Mouse (Mus musculus) liver, embryonic 15.5 days (tissue): ENCODE measurements around the gene Lrig2. TPM values are rescaled to one million over a fixed set of nuclear protein-coding genes. Genes with fewer than 3 reads are reported as not detected.
A peak's percentile ranks its signal among the peaks of the same experiment; 100 is the strongest.
"Not testable (repeated sequence)": the region's sequence is repeated elsewhere in the genome, so short reads cannot be mapped to it uniquely, and the experiment has no call there.

Experiments
- ATAC-seq: fragments of 200-750 bp; cut with Nextera tagmentation; 2 replicates; pipeline ENCODE4 v1.8.0; 2017; ENCODE audit warnings: moderate number of reproducible peaks, mild to moderate bottlenecking, moderate library complexity; ENCODE audit not compliant: insufficient read depth
- H3K27ac ChIP-seq: fragments of 300-500 bp; sonication (generic); replicated peaks from 2 replicates; pipeline ENCODE4 v1.5.1; 2015; ENCODE audit warnings: mild to moderate bottlenecking, inconsistent platforms
- H3K27me3 ChIP-seq: fragments of 300-500 bp; sonication (generic); 2 replicates; pipeline ENCODE4 v1.6.1; 2015; ENCODE audit warnings: mild to moderate bottlenecking, inconsistent platforms
- H3K36me3 ChIP-seq: fragments of 300-500 bp; sonication (generic); replicated peaks from 2 replicates; pipeline ENCODE4 v1.6.1; 2015; ENCODE audit warnings: moderate library complexity, mild to moderate bottlenecking, inconsistent platforms
- H3K4me1 ChIP-seq: fragments of 300-500 bp; sonication (generic); replicated peaks from 2 replicates; pipeline ENCODE4 v1.6.1; 2015; ENCODE audit warnings: inconsistent platforms
- H3K4me2 ChIP-seq: fragments of 300-500 bp; sonication (generic); 2 replicates; pipeline ENCODE4 v1.6.1; 2015; ENCODE audit warnings: moderate library complexity, mild to moderate bottlenecking, inconsistent platforms
- H3K4me3 ChIP-seq: fragments of 300-500 bp; sonication (generic); replicated peaks from 2 replicates; pipeline ENCODE4 v1.5.1; 2015; ENCODE audit warnings: mild to moderate bottlenecking, inconsistent platforms
- H3K9ac ChIP-seq: fragments of 300-500 bp; sonication (generic); 2 replicates; pipeline ENCODE4 v1.6.1; 2015; ENCODE audit warnings: moderate library complexity, mild to moderate bottlenecking, inconsistent platforms
- H3K9me3 ChIP-seq: fragments of 300-500 bp; sonication (generic); replicated peaks from 2 replicates; pipeline ENCODE4 v1.6.1; 2016; ENCODE audit warnings: inconsistent platforms
- WGBS: fragments of 180-500 bp; shearing (Covaris S2); methylation state at CpG from one replicate; pipeline ENCODE4 v1.1.7; 2015; ENCODE audit warnings: mixed read lengths; ENCODE audit not compliant: insufficient replicate concordance; 5-methylcytosine and 5-hydroxymethylcytosine counted together
- polyA plus RNA-seq: library from polyadenylated mRNA; unstranded; fragments of >200 nt; fragmentation: Nextera tagmentation; extraction: Ambion mirVana; gene quantifications from 2 replicates; pipeline ENCODE4 v1.2.1, GENCODE M21; 2015

The Lrig2 gene
- polyA plus RNA-seq, 1 experiment from 2014 or later = 3.7 TPM

GRCm38 (mm10) chr3:104431848-104432159, 79.9 kb downstream of the Lrig2 start:
- no peak overlapping the region for H3K9ac ChIP-seq
- H3K27ac ChIP-seq = no peak overlapping the region
- no peaks in the 10 kb centered on the region for H3K9me3 ChIP-seq
- peaks cover 6% of the 10 kb centered on the region; the same call in 1 of the 2 replicates for H3K4me1 ChIP-seq
- no peaks in the 10 kb centered on the region for H3K27me3 ChIP-seq
- WGBS = 35% methylated on average over 10 of the region's 10 CpGs
- H3K4me3 ChIP-seq = no peak overlapping the region
- ATAC-seq = no peak
- no peaks in the 10 kb centered on the region for H3K36me3 ChIP-seq
- peak overlapping the region; percentile 23 for H3K4me2 ChIP-seq

- Histone ChIP-seq H3K4me3 (no peak overlapping the region), H3K4me1 (peaks cover 6% of the 10 kb centered on the region; the same call in 1 of the 2 replicates), H3K9ac (no peak overlapping the region), H3K27me3 (no peaks in the 10 kb centered on the region), H3K36me3 (no peaks in the 10 kb centered on the region), H3K9me3 (no peaks in the 10 kb centered on the region), H3K4me2 (no peak overlapping the region), H3K27ac (no peak overlapping the region)
- no peak; the same call in 1 of the 2 replicates for ATAC-seq
- WGBS = 12% methylated on average over 13 of the region's 14 CpGs
Observed at GRCm38 (mm10) chr3:104431156-104431847, 80.4 kb downstream of the Lrig2 start.

GRCm38 (mm10) chr3:104427354-104427753, 84.4 kb downstream of the Lrig2 start:
- not testable (repeated sequence) for H3K4me3 ChIP-seq, H3K9ac ChIP-seq, H3K27ac ChIP-seq, H3K27me3 ChIP-seq, H3K4me2 ChIP-seq, H3K36me3 ChIP-seq, H3K9me3 ChIP-seq, ATAC-seq
- H3K4me1 ChIP-seq = 0 out of 2 replicates have a peak, but pooled peaks cover 11% of the 10 kb centered on the region
- 81% methylated on average over 2 of the region's 2 CpGs for WGBS

- Histone ChIP-seq H3K9ac (no peak overlapping the region), H3K4me2 (no peak overlapping the region), H3K4me1 (peaks cover 17% of the 10 kb centered on the region; the same call in 1 of the 2 replicates), H3K9me3 (no peaks in the 10 kb centered on the region), H3K36me3 (no peaks in the 10 kb centered on the region), H3K27me3 (no peaks in the 10 kb centered on the region), H3K27ac (0 out of 2 replicates have a peak overlapping the region, but pooled peaks have one; percentile 14), H3K4me3 (no peak overlapping the region)
- 65% methylated on average over 7 of the region's 7 CpGs for WGBS
- peak; percentile 72; the same call in 1 of the 2 replicates for ATAC-seq
Observed at GRCm38 (mm10) chr3:104424346-104424745, 87.4 kb downstream of the Lrig2 start.

DNA sequence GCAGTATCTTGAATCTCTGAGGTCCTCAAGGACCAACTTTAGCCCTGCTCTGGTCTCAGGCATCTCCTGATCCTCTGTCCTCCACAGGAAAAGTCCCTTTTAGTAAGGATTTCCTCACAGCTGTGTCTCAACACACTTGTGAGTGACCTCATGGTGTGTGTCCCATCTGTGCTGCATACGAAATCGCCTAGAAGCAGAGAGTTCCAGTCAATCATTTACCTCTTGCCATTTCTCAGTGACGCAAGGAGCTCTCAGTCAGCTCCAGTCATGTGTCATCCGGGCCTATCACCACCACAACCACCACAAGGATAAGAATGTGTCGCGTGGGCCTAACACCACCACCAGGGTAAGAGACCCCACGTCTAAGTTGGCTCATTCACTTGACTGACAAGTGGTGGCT, 90.8 kb downstream of the Lrig2 start:
- Histone ChIP-seq H3K4me3 (no peak overlapping the region), H3K9me3 (no peaks in the 10 kb centered on the region), H3K36me3 (no peaks in the 10 kb centered on the region), H3K27ac (no peak overlapping the region), H3K27me3 (no peaks in the 10 kb centered on the region), H3K4me2 (no peak overlapping the region), H3K9ac (no peak overlapping the region), H3K4me1 (peaks cover 17% of the 10 kb centered on the region; the same call in 1 of the 2 replicates)
- ATAC-seq = peak; percentile 38; the same call in 1 of the 2 replicates
- 47% methylated on average over 7 of the region's 7 CpGs for WGBS

DNA sequence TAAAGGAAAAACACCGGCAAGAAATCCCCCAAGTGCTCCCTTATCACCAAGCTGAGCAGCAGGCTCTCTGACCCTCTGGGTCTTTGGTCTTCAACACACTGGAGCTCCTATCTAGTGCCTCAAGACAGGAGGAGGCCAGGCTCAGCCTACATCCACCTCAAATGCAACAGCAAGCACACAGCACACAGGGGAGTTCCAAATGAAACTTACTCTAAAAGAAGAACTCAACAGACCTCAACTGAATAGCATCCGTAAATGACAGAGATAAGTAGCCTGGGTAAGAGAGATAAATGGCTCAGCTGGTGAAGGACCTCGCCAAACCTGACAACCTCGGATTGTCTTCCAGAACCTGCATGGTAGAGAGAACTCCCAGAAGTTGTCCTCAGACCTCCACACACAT, 91.7 kb downstream of the Lrig2 start:
- no peaks in the 10 kb centered on the region for H3K9me3 ChIP-seq
- no peak overlapping the region for H3K4me2 ChIP-seq
- H3K4me3 ChIP-seq = no peak overlapping the region
- peak; percentile 19; the same call in 1 of the 2 replicates for ATAC-seq
- no peaks in the 10 kb centered on the region for H3K27me3 ChIP-seq
- WGBS = 17% methylated on average over 4 of the region's 4 CpGs
- peaks cover 15% of the 10 kb centered on the region; the same call in 1 of the 2 replicates for H3K4me1 ChIP-seq
- H3K27ac ChIP-seq = no peak overlapping the region
- no peak overlapping the region for H3K9ac ChIP-seq
- no peaks in the 10 kb centered on the region for H3K36me3 ChIP-seq

DNA sequence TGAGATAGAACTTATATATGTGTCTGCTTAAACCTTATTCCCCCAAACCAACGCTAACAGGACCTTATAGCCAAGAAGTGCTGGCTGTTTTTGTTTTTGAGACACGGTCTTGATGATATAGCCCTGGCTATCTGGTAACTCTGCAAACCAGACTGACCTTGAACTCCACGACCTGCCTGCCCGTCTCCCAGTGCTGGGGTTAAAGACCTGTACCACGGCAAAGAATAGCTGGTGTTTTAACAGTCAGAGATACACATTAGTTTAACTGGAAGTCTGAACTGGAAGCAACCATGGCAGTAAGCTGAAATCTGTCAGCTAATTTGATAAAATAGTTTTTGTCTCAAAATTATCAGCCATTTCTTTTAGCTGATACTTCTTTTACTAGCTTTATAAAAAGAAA, 94.9 kb downstream of the Lrig2 start:
- H3K4me2 ChIP-seq = no peak overlapping the region
- 50% methylated on average over 5 of the region's 5 CpGs for WGBS
- H3K9me3 ChIP-seq = no peaks in the 10 kb centered on the region
- no peak overlapping the region for H3K4me3 ChIP-seq
- H3K4me1 ChIP-seq = peaks cover 6% of the 10 kb centered on the region; the same call in 1 of the 2 replicates
- H3K27me3 ChIP-seq = no peaks in the 10 kb centered on the region
- no peak overlapping the region for H3K27ac ChIP-seq
- H3K36me3 ChIP-seq = no peaks in the 10 kb centered on the region
- no peak overlapping the region for H3K9ac ChIP-seq
- ATAC-seq = no peak

DNA sequence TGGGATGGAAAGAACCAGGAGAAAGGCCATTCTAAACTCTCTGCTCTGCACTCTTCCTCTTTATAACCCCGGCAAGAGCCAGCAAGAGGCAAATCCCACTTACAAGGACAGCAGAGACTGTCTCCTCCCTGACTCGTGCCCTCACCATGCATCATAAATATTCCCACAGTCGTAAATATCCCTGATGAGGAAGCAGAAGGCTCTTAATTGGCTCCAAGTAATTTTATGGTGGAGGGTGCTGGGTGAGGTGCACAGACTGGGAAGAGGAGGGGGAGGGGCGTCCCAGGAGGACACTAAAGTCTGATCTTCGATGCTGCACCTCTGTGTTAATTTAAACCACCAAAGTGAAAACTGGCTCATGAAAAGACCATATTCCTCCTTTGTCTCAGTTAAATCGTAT, 99.2 kb downstream of the Lrig2 start:
- no peak for ATAC-seq
- Histone ChIP-seq H3K9ac (no peak overlapping the region), H3K4me1 (no peaks in the 10 kb centered on the region), H3K4me3 (no peak overlapping the region), H3K9me3 (no peaks in the 10 kb centered on the region), H3K27me3 (no peaks in the 10 kb centered on the region), H3K4me2 (no peak overlapping the region), H3K27ac (no peak overlapping the region), H3K36me3 (no peaks in the 10 kb centered on the region)
- WGBS = 54% methylated on average over 6 of the region's 6 CpGs

- Histone ChIP-seq H3K4me1 (0 out of 2 replicates have a peak, but pooled peaks cover 6% of the 10 kb centered on the region), H3K9ac (no peak overlapping the region), H3K9me3 (no peaks in the 10 kb centered on the region), H3K4me3 (no peak overlapping the region), H3K4me2 (no peak overlapping the region), H3K36me3 (no peaks in the 10 kb centered on the region), H3K27me3 (no peaks in the 10 kb centered on the region), H3K27ac (no peak overlapping the region)
- WGBS = 70% methylated on average over 7 of the region's 7 CpGs
- ATAC-seq = no peak
Observed at GRCm38 (mm10) chr3:104407506-104407905, 104.2 kb downstream of the Lrig2 start.

DNA sequence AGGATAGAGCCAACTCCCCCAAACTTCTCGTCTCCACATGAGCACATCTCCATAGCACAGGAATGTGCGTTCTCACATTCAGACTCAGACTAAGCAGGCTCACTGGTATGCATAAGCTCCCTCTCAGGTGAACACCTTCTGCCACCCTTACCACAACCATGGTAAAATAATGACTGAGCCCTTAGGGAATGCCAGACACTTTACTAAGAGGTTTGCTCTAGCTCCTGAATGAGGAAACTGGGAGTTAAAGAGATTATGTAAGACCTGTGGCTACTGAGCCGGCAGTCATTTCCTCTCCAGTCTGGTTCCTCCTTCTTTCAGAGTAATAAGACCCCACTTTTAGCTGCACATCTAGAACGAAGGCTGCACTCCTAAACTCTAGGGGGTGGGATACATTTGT, 108.1 kb downstream of the Lrig2 start:
- Histone ChIP-seq H3K4me2 (no peak overlapping the region), H3K4me3 (no peak overlapping the region), H3K27me3 (no peaks in the 10 kb centered on the region), H3K36me3 (no peaks in the 10 kb centered on the region), H3K27ac (no peak overlapping the region), H3K9ac (no peak overlapping the region), H3K4me1 (0 out of 2 replicates have a peak, but pooled peaks cover 6% of the 10 kb centered on the region), H3K9me3 (no peaks in the 10 kb centered on the region)
- WGBS = 34% methylated on average over 4 of the region's 4 CpGs
- ATAC-seq = no peak

DNA sequence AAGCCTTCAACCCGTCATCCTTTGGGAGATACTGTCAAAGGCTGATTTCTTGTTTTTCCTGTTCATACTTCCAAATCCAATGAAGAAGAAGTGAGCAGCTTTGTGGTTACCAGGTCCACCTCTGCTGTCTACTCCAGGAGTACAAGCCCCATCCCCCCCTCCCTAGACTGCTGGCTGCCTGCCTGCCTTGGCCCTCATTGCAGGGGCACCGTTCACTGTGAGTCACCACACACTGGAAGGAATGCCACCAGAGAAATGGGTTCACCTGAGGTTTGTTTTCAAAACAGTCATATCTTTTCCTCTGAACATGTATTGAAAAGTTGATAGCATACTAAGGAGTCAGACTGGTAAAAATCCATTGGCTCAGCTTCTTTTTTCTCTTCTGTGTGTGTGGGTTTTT, 110.5 kb downstream of the Lrig2 start:
- Histone ChIP-seq H3K27me3 (no peaks in the 10 kb centered on the region), H3K4me3 (no peak overlapping the region), H3K36me3 (no peaks in the 10 kb centered on the region), H3K27ac (no peak overlapping the region), H3K4me2 (no peak overlapping the region), H3K9me3 (no peaks in the 10 kb centered on the region), H3K4me1 (0 out of 2 replicates have a peak, but pooled peaks cover 6% of the 10 kb centered on the region), H3K9ac (no peak overlapping the region)
- ATAC-seq = no peak
- WGBS = 41% methylated on average over 2 of the region's 2 CpGs

GRCm38 (mm10) chr3:104400126-104400525, 111.6 kb downstream of the Lrig2 start:
- Histone ChIP-seq H3K4me3 (no peak overlapping the region), H3K9me3 (no peaks in the 10 kb centered on the region), H3K4me1 (0 out of 2 replicates have a peak, but pooled peaks cover 6% of the 10 kb centered on the region), H3K27me3 (no peaks in the 10 kb centered on the region), H3K27ac (no peak overlapping the region), H3K4me2 (no peak overlapping the region), H3K36me3 (no peaks in the 10 kb centered on the region), H3K9ac (no peak overlapping the region)
- no peak for ATAC-seq
- WGBS = 48% methylated on average over 5 of the region's 5 CpGs
